23 mouse cellular contexts compared by ENCODE assay signal in the genomic region with DNA sequence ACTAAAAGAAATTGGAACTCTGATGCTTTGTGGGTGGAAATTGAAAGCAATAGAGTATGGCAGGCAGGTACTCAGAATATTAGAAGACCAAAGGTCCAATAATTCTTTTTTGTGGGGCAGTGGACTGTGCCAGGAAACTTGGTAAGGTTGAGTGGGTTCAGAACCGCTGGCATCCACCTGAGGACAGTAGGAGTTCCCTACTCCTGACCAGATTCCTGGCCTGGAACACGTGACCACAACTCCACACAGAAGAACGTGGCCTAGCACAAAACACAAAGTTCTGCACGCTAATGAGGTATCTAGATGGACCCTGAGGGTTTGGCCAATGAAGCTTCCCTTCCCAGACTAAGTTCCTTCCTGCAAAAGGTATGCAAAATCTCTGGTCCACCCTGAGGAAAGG. TPM values are rescaled to one million over a fixed set of nuclear protein-coding genes. Genes with fewer than 3 reads are reported as not detected.
A peak's percentile ranks its signal among the peaks of the same experiment; 100 is the strongest.
DNase-seq lines count a peak whose midpoint lies in the region; ATAC-seq and TF ChIP-seq lines count a peak whose summit lies in the region.
"Had no signal": no experiment of that assay in that cellular context is flagged by ENCODE, and none has a peak within 500 bp of the region (broad histone marks: within the 10 kb centered on the region; RNA-seq: fewer than 3 reads in every experiment).

No protein-coding gene starts in this region.

- no peak overlapping the region for H3K27ac ChIP-seq in heart, embryonic 10.5 days
- no peak overlapping the region for H3K27ac ChIP-seq in heart, adult 2 months
- no peak overlapping the region for H3K27ac ChIP-seq in kidney, adult 2 months (ENCODE audit: insufficient read depth, low read depth, low read length)
- no peak overlapping the region for H3K27ac ChIP-seq in kidney, embryonic 16.5 days (ENCODE audit: low read length)
- H3K27ac ChIP-seq: forebrain, embryonic 10.5 days; forebrain, embryonic 13.5 days; hindbrain, embryonic 10.5 days; hindbrain, embryonic 13.5 days had no signal

- no peaks in the 10 kb centered on the region for H3K4me1 ChIP-seq in heart, embryonic 10.5 days
- no peaks in the 10 kb centered on the region; the same call in 1 of the 2 replicates for H3K4me1 ChIP-seq in heart, adult 2 months (ENCODE audit: control insufficient read depth, insufficient read depth, low read length)
- peaks cover 3% of the 10 kb centered on the region; the same call in 1 of the 2 replicates for H3K4me1 ChIP-seq in kidney, adult 2 months (ENCODE audit: control insufficient read depth, insufficient read depth, low read length)
- no peaks in the 10 kb centered on the region for H3K4me1 ChIP-seq in kidney, embryonic 16.5 days (ENCODE audit: insufficient read depth, low read length)
- H3K4me1 ChIP-seq: forebrain, embryonic 10.5 days; forebrain, embryonic 13.5 days; hindbrain, embryonic 10.5 days; hindbrain, embryonic 13.5 days had no signal

- WGBS in heart, embryonic 10.5 days, result 43% methylated on average over 4 of the region's 4 CpGs
- WGBS in heart, adult 2 months, result 51% methylated on average over 4 of the region's 4 CpGs
- 25% methylated on average over 4 of the region's 4 CpGs for WGBS in kidney, adult 2 months
- WGBS in kidney, embryonic 16.5 days, result 50% methylated on average over 4 of the region's 4 CpGs

- no peak overlapping the region for H3K4me2 ChIP-seq in kidney, embryonic 16.5 days (replicated peaks; ENCODE audit: low read depth, low read length)
- H3K4me2 ChIP-seq: forebrain, embryonic 13.5 days; heart, embryonic 11.5 days; hindbrain, embryonic 13.5 days had no signal

- 0 out of 2 replicates have a peak, but pooled peaks cover 7% of the 10 kb centered on the region for H3K27me3 ChIP-seq in heart, embryonic 10.5 days (ENCODE audit: insufficient read depth, poor library complexity, severe bottlenecking)
- no peaks in the 10 kb centered on the region for H3K27me3 ChIP-seq in heart, adult 2 months (ENCODE audit: control insufficient read depth, insufficient read depth, low read length)
- H3K27me3 ChIP-seq in kidney, adult 2 months (replicated peaks; ENCODE audit: control insufficient read depth, insufficient read depth, low read length), result no peaks in the 10 kb centered on the region
- H3K27me3 ChIP-seq in kidney, embryonic 16.5 days (ENCODE audit: insufficient read depth, low read length), result no peaks in the 10 kb centered on the region
- H3K27me3 ChIP-seq: forebrain, embryonic 13.5 days; Patski had no signal

- TF ChIP-seq POLR2A in heart, adult 2 months (IDR thresholded peaks at IDR 0.05; ENCODE audit: insufficient read depth, low read depth, low read length), result no peak
- TF ChIP-seq POLR2A in kidney, adult 2 months (IDR thresholded peaks at IDR 0.05; ENCODE audit: low read depth, low read length), result no peak

- H3K4me3 ChIP-seq in heart, embryonic 10.5 days, result no peak overlapping the region
- H3K4me3 ChIP-seq in heart, adult 2 months, result no peak overlapping the region
- no peak overlapping the region for H3K4me3 ChIP-seq in kidney, adult 2 months (ENCODE audit: insufficient read depth, low read depth, low read length)
- no peak overlapping the region for H3K4me3 ChIP-seq in kidney, embryonic 16.5 days (ENCODE audit: low read length)
- H3K4me3 ChIP-seq: forebrain, embryonic 10.5 days; forebrain, embryonic 13.5 days; hindbrain, embryonic 10.5 days; hindbrain, embryonic 13.5 days had no signal

- H3K79me2 ChIP-seq in heart, adult 2 months (replicated peaks; ENCODE audit: control insufficient read depth, insufficient read depth, low read length), result no peaks in the 10 kb centered on the region

- DNase-seq in heart, embryonic 10.5 days (ENCODE audit: low spot score), result peak; percentile 27
- no peak for DNase-seq in heart, adult 2 months
- DNase-seq in kidney, adult 2 months, result peak; percentile 78
- peak; percentile 19 for DNase-seq in kidney, postnatal 14 days
- DNase-seq in kidney, postnatal 36 days, result peak; percentile 54 to 67
- no peak for DNase-seq in gastrocnemius, postnatal 10 days
- DNase-seq: adrenal gland, postnatal 10 days; adrenal gland, postnatal 36 days; cerebellum, adult 18-20 months; cerebellum, adult 9-10 months; cerebellum, postnatal 14 days; gastrocnemius, postnatal 14 days; heart, adult 18-20 months had no signal

- H3K36me3 ChIP-seq in heart, embryonic 10.5 days, result no peaks in the 10 kb centered on the region
- no peaks in the 10 kb centered on the region for H3K36me3 ChIP-seq in heart, adult 2 months (ENCODE audit: control insufficient read depth, insufficient read depth, low read length)
- H3K36me3 ChIP-seq in kidney, adult 2 months (ENCODE audit: control insufficient read depth, insufficient read depth, low read length), result no peaks in the 10 kb centered on the region
- H3K36me3 ChIP-seq in kidney, embryonic 16.5 days (ENCODE audit: insufficient read depth, low read length), result no peaks in the 10 kb centered on the region
- H3K36me3 ChIP-seq: forebrain, embryonic 10.5 days; G1E; hindbrain, embryonic 10.5 days; hindbrain, embryonic 13.5 days had no signal

- H3K9ac ChIP-seq in heart, adult 2 months (ENCODE audit: low read depth, low read length), result no peak overlapping the region
- H3K9ac ChIP-seq in kidney, embryonic 16.5 days (replicated peaks; ENCODE audit: low read length), result no peak overlapping the region
- H3K9ac ChIP-seq: forebrain, embryonic 13.5 days; hindbrain, embryonic 13.5 days had no signal

- TF ChIP-seq EP300 in heart, adult 2 months (IDR thresholded peaks at IDR 0.05; ENCODE audit: insufficient read depth, low read depth, low read length), result no peak

- intact Hi-C loops in heart, adult 2 months (cut with DNase I), result no loop called here

- H3K9me3 ChIP-seq in heart, embryonic 10.5 days, result no peaks in the 10 kb centered on the region
- H3K9me3 ChIP-seq in kidney, embryonic 16.5 days (ENCODE audit: low read length), result no peaks in the 10 kb centered on the region
- H3K9me3 ChIP-seq: forebrain, embryonic 10.5 days; forebrain, embryonic 13.5 days; G1E; hindbrain, embryonic 10.5 days; hindbrain, embryonic 13.5 days had no signal

- TF ChIP-seq CTCF in heart, adult 2 months (IDR thresholded peaks at IDR 0.05), result no peak
- TF ChIP-seq CTCF in kidney, adult 2 months (conservative IDR thresholded peaks at IDR 0.05; ENCODE audit: insufficient read depth, insufficient read length, low read depth, low read length), result no peak

- no peak for ATAC-seq in kidney, embryonic 16.5 days (ENCODE audit: low FRiP score, low TSS enrichment)
- ATAC-seq: forebrain, embryonic 13.5 days; forebrain, embryonic 16.5 days; hindbrain, embryonic 16.5 days; Patski had no signal

RNA-seq across cellular contexts. Expression of gene Exo5, which starts 12.0 kb away (rescaled TPM):
- polyA plus RNA-seq in heart, embryonic 10.5 days (2016; fragmentation: Nextera tagmentation; extraction: Ambion mirVana), result 14.8 and 25.8 TPM in 2 replicates
- 1 to 10 TPM; 1.8 to 3.0 TPM for total RNA-seq in heart, adult 2 months (2021)
- polyA plus RNA-seq in heart, adult 2 months (2012; rRNA removed), result 1.6 and 2.3 TPM in 2 replicates
- polyA plus RNA-seq in kidney, adult 2 months (2012; rRNA removed), result 3.4 and 4.1 TPM in 2 replicates
- 33.0 and 35.2 TPM in 2 replicates for polyA plus RNA-seq in kidney, embryonic 16.5 days (2015; fragmentation: Nextera tagmentation; extraction: Ambion mirVana)
- 1 to 10 TPM; 3.9 to 6.5 TPM for total RNA-seq in gastrocnemius, postnatal 10 days (2021)

RNA-seq across cellular contexts. Expression of gene Zfp69, which starts 38.6 kb away (rescaled TPM):
- polyA plus RNA-seq in heart, embryonic 10.5 days (2016; fragmentation: Nextera tagmentation; extraction: Ambion mirVana), result 13.7 and 15.7 TPM in 2 replicates
- 1 to 10 TPM in 1 of 2 experiments, under 1 TPM in 1; 0.82 to 1.1 TPM for total RNA-seq in heart, adult 2 months (2021)
- polyA plus RNA-seq in heart, adult 2 months (2012; rRNA removed), result 1.0 and 1.3 TPM in 2 replicates
- 1.3 and 1.4 TPM in 2 replicates for polyA plus RNA-seq in kidney, adult 2 months (2012; rRNA removed)
- 10.3 TPM in 2 replicates for polyA plus RNA-seq in kidney, embryonic 16.5 days (2015; fragmentation: Nextera tagmentation; extraction: Ambion mirVana)
- total RNA-seq in gastrocnemius, postnatal 10 days (2021), result 1 to 10 TPM; 2.0 to 2.7 TPM

RNA-seq across cellular contexts. Expression of gene Rims3, which starts 58.2 kb away (rescaled TPM):
- 1.8 and 3.4 TPM in 2 replicates for polyA plus RNA-seq in heart, embryonic 10.5 days (2016; fragmentation: Nextera tagmentation; extraction: Ambion mirVana)
- under 1 TPM; 0.05 TPM for total RNA-seq in heart, adult 2 months (2021)
- polyA plus RNA-seq in heart, adult 2 months (2012; rRNA removed), result 0.09 and 0.12 TPM in 2 replicates
- 0.27 and 0.39 TPM in 2 replicates for polyA plus RNA-seq in kidney, adult 2 months (2012; rRNA removed)
- polyA plus RNA-seq in kidney, embryonic 16.5 days (2015; fragmentation: Nextera tagmentation; extraction: Ambion mirVana), result 0.41 and 0.54 TPM in 2 replicates
- under 1 TPM; 0.20 to 0.40 TPM for total RNA-seq in gastrocnemius, postnatal 10 days (2021)
- polyA plus RNA-seq: G1E, Patski had no signal

Comparison
In these comparisons a context has a peak if more than half of its experiments do, and no peak if none do; other contexts are left out.
1. DNase-seq: peak in heart, embryonic 10.5 days (single experiment), kidney, adult 2 months (single experiment), kidney, postnatal 14 days (single experiment) and kidney, postnatal 36 days (2 of 2); none in heart, adult 2 months (0 of 2) and gastrocnemius, postnatal 10 days (single experiment).